Mouse (Mus musculus): ENCODE results near the gene Olfr328. TPM values are rescaled to one million over a fixed set of nuclear protein-coding genes. Genes with fewer than 3 reads are reported as not detected.

The Olfr328 gene
- not detected in 2 replicates for polyA plus RNA-seq (2012; rRNA removed)

DNA sequence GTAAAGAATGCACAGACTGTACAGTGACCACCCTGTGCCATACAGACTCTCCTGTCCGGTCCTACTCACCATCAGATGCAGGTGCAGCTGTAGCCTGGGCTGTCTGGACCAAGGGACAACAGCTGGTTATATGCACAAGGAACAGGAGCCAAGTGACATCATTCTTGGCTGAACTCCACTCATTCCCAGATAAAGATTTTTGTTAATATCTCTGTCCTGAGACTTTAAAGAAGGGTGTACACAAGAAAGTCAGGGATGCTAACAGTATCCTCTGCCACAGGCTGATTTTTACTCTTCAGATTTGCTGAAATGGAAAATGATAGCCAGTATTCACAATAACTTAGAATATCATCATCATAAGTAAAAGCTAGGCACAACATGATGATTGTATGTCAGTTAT is at the start of gene Olfr328:
Gene Olfr328, minus strand, starts transcription at position 101 of the 400 bp plus-strand sequence.

DNA sequence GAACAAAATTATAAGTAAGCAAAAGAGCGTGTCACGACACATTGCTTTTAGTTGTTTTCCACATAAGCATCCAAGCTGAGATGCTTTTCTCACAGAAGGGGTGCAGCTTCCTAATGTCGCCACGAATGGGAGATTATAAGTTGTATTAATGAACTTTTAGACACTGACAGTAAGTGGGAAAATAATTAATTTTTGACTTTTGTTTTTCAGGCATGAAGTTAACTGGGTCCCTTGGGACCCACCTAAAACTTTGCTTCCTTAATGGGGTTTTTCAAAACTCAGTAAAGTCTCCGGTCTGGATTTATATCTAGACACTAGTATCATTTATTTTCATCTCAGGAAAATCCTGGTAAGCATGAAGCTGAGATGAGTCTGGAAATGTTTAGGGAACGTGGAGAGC is 39.4 kb upstream of the Olfr328 start, which contains the start of gene Olfr324:
Gene Olfr324, plus strand, starts transcription at position 301 of the 400 bp plus-strand sequence.

DNA sequence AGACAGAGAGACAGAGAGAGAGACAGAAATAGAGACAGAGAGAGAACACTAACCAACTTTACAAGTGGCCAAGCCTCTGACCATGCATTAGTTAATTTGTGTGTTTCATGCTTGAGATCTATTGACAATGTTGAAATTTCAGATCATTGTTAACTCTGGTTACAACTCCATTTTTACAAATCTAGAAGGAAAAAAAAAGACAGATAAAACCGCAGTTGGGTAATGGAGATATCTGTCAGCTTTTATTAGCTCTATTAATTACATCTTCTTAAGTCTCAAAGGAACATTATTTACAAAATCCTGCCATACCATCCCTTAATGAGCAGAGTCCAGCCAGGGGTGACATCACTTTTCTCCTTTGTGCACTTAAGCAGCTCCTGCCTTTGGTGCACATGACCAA is 22.0 kb upstream of the Olfr328 start, which contains the start of gene Olfr325:
Gene Olfr325, plus strand, starts transcription at position 301 of the 400 bp plus-strand sequence.

DNA sequence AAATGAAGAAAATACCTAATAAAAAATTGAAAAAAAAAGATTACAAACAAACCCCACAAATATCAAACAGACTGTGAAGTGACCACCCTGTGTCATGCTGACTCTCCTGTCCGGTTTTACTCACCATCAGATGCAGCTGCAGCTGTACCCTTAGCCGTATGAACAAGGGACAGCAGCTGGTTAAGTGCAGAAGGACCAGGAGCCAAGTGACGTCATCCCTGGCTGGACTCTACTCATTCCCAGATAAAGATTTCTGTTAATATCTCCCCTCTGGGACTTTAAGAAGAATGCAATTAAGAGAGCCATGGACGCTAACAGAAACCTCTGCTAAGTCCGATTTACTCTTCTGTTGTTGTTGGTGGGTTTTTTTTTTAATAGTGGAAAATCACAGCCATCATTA is 15.0 kb upstream of the Olfr328 start, which contains the start of gene Olfr224:
Gene Olfr224, minus strand, starts transcription at position 149 of the 400 bp plus-strand sequence.

DNA sequence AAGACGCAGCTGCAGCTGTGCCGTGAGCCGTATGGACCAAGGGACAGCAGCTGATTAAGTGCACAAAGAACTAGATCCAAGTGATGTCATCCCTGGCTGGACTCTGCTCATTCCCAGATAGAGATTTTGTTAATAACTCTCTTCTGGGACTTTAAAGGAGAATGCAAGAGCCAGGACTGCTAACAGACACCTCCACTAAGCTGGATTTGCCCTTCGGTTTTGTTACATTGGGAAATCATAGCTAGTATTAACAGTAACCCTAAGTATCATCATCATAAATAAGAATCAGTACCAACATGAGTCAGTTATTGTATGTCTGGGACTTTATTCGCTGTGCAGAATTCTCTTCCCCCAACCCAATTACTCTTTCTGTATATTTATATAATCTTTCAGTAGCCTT is 9.1 kb downstream of the Olfr328 start, which contains the start of gene Olfr329-ps:
Gene Olfr329-ps, minus strand, starts transcription at position 101 of the 400 bp plus-strand sequence.

DNA sequence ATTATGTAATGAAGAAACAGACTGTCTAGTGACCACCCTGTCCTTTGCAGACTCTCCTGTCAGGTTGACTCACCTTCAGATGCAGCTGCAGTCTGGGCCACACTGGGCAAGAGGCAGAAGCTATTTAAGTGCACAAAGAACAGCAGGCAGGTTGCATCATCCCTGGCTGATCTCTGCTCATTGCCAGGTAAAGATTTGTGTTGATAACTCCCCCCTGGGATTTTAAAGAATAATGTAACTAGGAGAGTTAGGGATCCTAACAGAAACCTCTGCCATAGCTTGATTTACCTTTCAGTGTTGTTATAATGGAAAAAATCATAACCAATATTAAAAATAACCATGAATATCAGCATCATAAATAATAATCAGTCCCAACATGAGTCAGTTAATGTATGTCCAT is 20.7 kb downstream of the Olfr328 start, which contains the start of gene Olfr330:
Gene Olfr330, minus strand, starts transcription at position 101 of the 400 bp plus-strand sequence.

DNA sequence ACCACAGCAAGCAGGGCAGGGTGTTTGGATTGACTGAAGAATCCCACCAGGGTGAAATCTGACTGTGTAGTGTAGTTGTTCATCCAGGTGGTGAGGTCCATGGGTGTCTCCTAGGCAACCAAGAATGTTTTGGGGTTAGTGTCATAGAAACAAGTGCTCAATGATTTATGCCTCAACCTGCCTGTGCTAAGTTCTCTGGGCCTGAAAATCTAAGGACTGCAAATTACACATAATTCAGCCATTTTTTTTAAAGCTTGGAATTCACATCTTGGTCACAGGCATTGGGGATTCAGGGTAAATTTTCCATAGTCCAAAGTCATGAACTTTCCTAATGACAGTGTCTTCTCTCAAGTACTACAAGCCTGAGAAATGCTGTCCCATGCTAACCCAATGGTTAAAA is 53.0 kb downstream of the Olfr328 start, which contains the start of gene Olfr331:
Gene Olfr331, minus strand, starts transcription at position 101 of the 400 bp plus-strand sequence.

Other genes with a start within 250 kb of the Olfr328 start
- 11.8 and 14.3 TPM in 2 replicates for gene Zfp692, start 248.6 kb downstream of the Olfr328 start, polyA plus RNA-seq (2012; rRNA removed)
- 16.4 and 17.9 TPM in 2 replicates for gene Zfp672, start 225.3 kb downstream of the Olfr328 start, polyA plus RNA-seq (2012; rRNA removed)
- gene Sh3bp5l, start 224.9 kb downstream of the Olfr328 start, polyA plus RNA-seq (2012; rRNA removed), result 7.4 and 8.4 TPM in 2 replicates
- 0.41 and 0.99 TPM in 2 replicates for gene Lypd8, start 176.6 kb downstream of the Olfr328 start, polyA plus RNA-seq (2012; rRNA removed)
- gene 1810065E05Rik, start 134.5 kb downstream of the Olfr328 start, polyA plus RNA-seq (2012; rRNA removed), result not detected in 2 replicates
- gene Gm12253, start 123.1 kb downstream of the Olfr328 start, polyA plus RNA-seq (2012; rRNA removed), result not detected in 2 replicates
- gene Lypd9, start 102.7 kb downstream of the Olfr328 start, polyA plus RNA-seq (2012; rRNA removed), result not detected in 2 replicates
- gene Olfr30, start 93.4 kb downstream of the Olfr328 start, polyA plus RNA-seq (2012; rRNA removed), result not detected in 2 replicates
- gene Olfr332, start 63.1 kb downstream of the Olfr328 start, polyA plus RNA-seq (2012; rRNA removed), result not detected in 2 replicates
- gene Olfr331, start 53.1 kb downstream of the Olfr328 start, polyA plus RNA-seq (2012; rRNA removed), result not detected in 2 replicates
- gene Olfr330, start 20.8 kb downstream of the Olfr328 start, polyA plus RNA-seq (2012; rRNA removed), result not detected in 2 replicates
- gene Olfr329-ps, start 9.2 kb downstream of the Olfr328 start, polyA plus RNA-seq (2012; rRNA removed), result not detected in 2 replicates
- gene Olfr224, start 14.9 kb upstream of the Olfr328 start, polyA plus RNA-seq (2012; rRNA removed), result not detected in 2 replicates
- gene Olfr325, start 22.1 kb upstream of the Olfr328 start, polyA plus RNA-seq (2012; rRNA removed), result not detected in 2 replicates
- gene Olfr324, start 39.5 kb upstream of the Olfr328 start, polyA plus RNA-seq (2012; rRNA removed), result not detected in 2 replicates
- 0.07 TPM in 1 of 2 replicates, not detected in the other for gene 2210407C18Rik, start 60.4 kb upstream of the Olfr328 start, polyA plus RNA-seq (2012; rRNA removed)
- gene Olfr323, start 74.9 kb upstream of the Olfr328 start, polyA plus RNA-seq (2012; rRNA removed), result not detected in 2 replicates
- 4.9 and 5.5 TPM in 2 replicates for gene Trim58, start 84.8 kb upstream of the Olfr328 start, polyA plus RNA-seq (2012; rRNA removed)
- 0.02 and 0.05 TPM in 2 replicates for gene Olfr322, start 103.1 kb upstream of the Olfr328 start, polyA plus RNA-seq (2012; rRNA removed)
- not detected in 2 replicates for gene Olfr320, start 125.5 kb upstream of the Olfr328 start, polyA plus RNA-seq (2012; rRNA removed)
- gene Olfr319, start 143.5 kb upstream of the Olfr328 start, polyA plus RNA-seq (2012; rRNA removed), result not detected in 2 replicates
- gene Olfr318, start 168.4 kb upstream of the Olfr328 start, polyA plus RNA-seq (2012; rRNA removed), result not detected in 2 replicates
- gene Olfr317, start 183.6 kb upstream of the Olfr328 start, polyA plus RNA-seq (2012; rRNA removed), result not detected in 2 replicates
- gene Olfr316, start 197.1 kb upstream of the Olfr328 start, polyA plus RNA-seq (2012; rRNA removed), result not detected in 2 replicates
- not detected in 2 replicates for gene Olfr315, start 217.6 kb upstream of the Olfr328 start, polyA plus RNA-seq (2012; rRNA removed)
- not detected in 2 replicates for gene Olfr314, start 227.3 kb upstream of the Olfr328 start, polyA plus RNA-seq (2012; rRNA removed)
- gene Fam183b, start 246.3 kb upstream of the Olfr328 start, polyA plus RNA-seq (2012; rRNA removed), result 0.15 TPM in 1 of 2 replicates, not detected in the other